11 mouse cellular contexts compared by ENCODE assay signal in the genomic region with DNA sequence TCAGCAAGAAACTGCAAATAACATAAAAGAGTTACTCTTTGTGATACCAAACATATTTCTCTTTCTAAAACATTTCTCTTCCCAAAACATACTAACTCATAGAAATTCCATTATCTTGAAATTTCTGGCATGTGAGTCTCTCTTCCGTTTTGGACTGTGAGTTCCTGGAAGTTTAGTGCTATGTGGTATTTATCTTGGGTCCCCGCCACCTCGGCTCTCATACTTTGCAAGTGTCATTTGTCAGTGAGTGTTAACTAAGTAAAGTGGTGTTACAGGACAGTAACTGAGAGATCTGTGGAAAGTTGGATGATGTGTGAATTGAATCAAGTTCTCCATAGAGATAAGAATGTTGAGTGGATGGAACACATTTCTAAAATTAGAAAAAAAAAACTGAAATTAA.
"Had no signal": no experiment of that assay in that cellular context is flagged by ENCODE, and none has a peak within 500 bp of the region (broad histone marks: within the 10 kb centered on the region; RNA-seq: fewer than 3 reads in every experiment).

No protein-coding gene starts in this region.

- H3K9ac ChIP-seq: limb, embryonic 12.5 days; liver, embryonic 13.5 days; liver, postnatal 0 days; midbrain, embryonic 13.5 days; stomach, embryonic 15.5 days had no signal

- ATAC-seq: liver, postnatal 0 days; midbrain, embryonic 13.5 days had no signal

- H3K36me3 ChIP-seq: limb, embryonic 12.5 days; liver, embryonic 13.5 days; midbrain, embryonic 13.5 days; stomach, embryonic 15.5 days had no signal

- H3K4me3 ChIP-seq: layer of hippocampus, adult 2 months; limb, embryonic 12.5 days; liver, embryonic 13.5 days; midbrain, embryonic 13.5 days; stomach, embryonic 15.5 days had no signal

- H3K27ac ChIP-seq: layer of hippocampus, adult 2 months; limb, embryonic 12.5 days; liver, embryonic 13.5 days; midbrain, embryonic 13.5 days; stomach, embryonic 15.5 days had no signal

- H3K27me3 ChIP-seq: limb, embryonic 12.5 days; liver, embryonic 13.5 days; midbrain, embryonic 13.5 days; stomach, embryonic 15.5 days had no signal

- H3K4me2 ChIP-seq: limb, embryonic 12.5 days; liver, embryonic 13.5 days; midbrain, embryonic 13.5 days; stomach, embryonic 15.5 days had no signal

- H3K9me3 ChIP-seq: limb, embryonic 12.5 days; liver, embryonic 13.5 days; midbrain, embryonic 13.5 days; stomach, embryonic 15.5 days had no signal

- DNase-seq: liver; liver, embryonic 13.5 days; liver, postnatal 0 days; lung, postnatal 36 days; right cerebral cortex, postnatal 14 days; thymus, adult 2 months; thymus, postnatal 36 days had no signal

- H3K4me1 ChIP-seq: limb, embryonic 12.5 days; liver, embryonic 13.5 days; midbrain, embryonic 13.5 days; stomach, embryonic 15.5 days had no signal
